ENCODE assay signal across 8 mouse cellular contexts in genomic region chr8:121850821-121851470, GRCm38 (mm10). TPM values are rescaled to one million over a fixed set of nuclear protein-coding genes. Genes with fewer than 3 reads are reported as not detected.
DNase-seq lines count a peak whose midpoint lies in the region; ATAC-seq and TF ChIP-seq lines count a peak whose summit lies in the region.

No protein-coding gene starts in this region.

- ATAC-seq in forebrain, embryonic 11.5 days (replicated peaks; ENCODE audit: low FRiP score): peak; percentile 86
- ATAC-seq in heart, postnatal 0 days (ENCODE audit: insufficient read depth, low read depth): peak; percentile 80
- peak; percentile 86 for ATAC-seq in liver, embryonic 16.5 days (ENCODE audit: low read depth)
- peak; percentile 65 for ATAC-seq in neural tube, embryonic 13.5 days (ENCODE audit: low read depth)

- TF ChIP-seq CTCF in heart, postnatal 0 days (IDR thresholded peaks at IDR 0.05; ENCODE audit: low read depth): peak; percentile 99
- peak; percentile 99 for TF ChIP-seq CTCF in testis, adult 2 months (IDR thresholded peaks at IDR 0.05; ENCODE audit: control insufficient read depth, insufficient read depth, insufficient replicate concordance, low read depth, low read length)

- H3K4me3 ChIP-seq in forebrain, embryonic 11.5 days (ENCODE audit: low read depth, low read length): no peak overlapping the region
- no peak overlapping the region for H3K4me3 ChIP-seq in heart, postnatal 0 days (ENCODE audit: low read depth, low read length)
- peak overlapping the region; percentile 40 for H3K4me3 ChIP-seq in liver, embryonic 16.5 days (ENCODE audit: low read depth, low read length)
- H3K4me3 ChIP-seq in neural tube, embryonic 13.5 days: 0 out of 2 replicates have a peak overlapping the region, but pooled peaks have one; percentile 11
- peak overlapping the region; percentile 85 for H3K4me3 ChIP-seq in testis, adult 2 months (ENCODE audit: control insufficient read depth, low read depth, low read length)

- no peak overlapping the region for H3K27ac ChIP-seq in forebrain, embryonic 11.5 days (ENCODE audit: low read depth, low read length)
- no peak overlapping the region for H3K27ac ChIP-seq in heart, postnatal 0 days (ENCODE audit: low read depth)
- H3K27ac ChIP-seq in liver, embryonic 16.5 days (ENCODE audit: low read length): peak overlapping the region; percentile 81
- H3K27ac ChIP-seq in neural tube, embryonic 13.5 days (replicated peaks): no peak overlapping the region
- H3K27ac ChIP-seq in testis, adult 2 months (ENCODE audit: control insufficient read depth, insufficient read depth, low read depth, low read length): peak overlapping the region; percentile 62

- TF ChIP-seq EP300 in heart, postnatal 0 days (IDR thresholded peaks at IDR 0.05; ENCODE audit: low read depth): no peak

- no peak for TF ChIP-seq POLR2A in testis, adult 2 months (IDR thresholded peaks at IDR 0.05; ENCODE audit: control insufficient read depth, low read depth, low read length)

- 6% methylated on average over 24 of the region's 24 CpGs for WGBS in forebrain, embryonic 11.5 days
- 7% methylated on average over 24 of the region's 24 CpGs for WGBS in heart, postnatal 0 days
- WGBS in liver, embryonic 16.5 days (ENCODE audit: insufficient replicate concordance): 3% methylated on average over 24 of the region's 24 CpGs
- 4% methylated on average over 24 of the region's 24 CpGs for WGBS in neural tube, embryonic 13.5 days

- H3K36me3 ChIP-seq in forebrain, embryonic 11.5 days (ENCODE audit: control insufficient read depth, insufficient read depth, low read length): no peaks in the 10 kb centered on the region
- no peaks in the 10 kb centered on the region for H3K36me3 ChIP-seq in heart, postnatal 0 days (replicated peaks; ENCODE audit: control insufficient read depth, insufficient read depth, low read length)
- no peaks in the 10 kb centered on the region for H3K36me3 ChIP-seq in liver, embryonic 16.5 days (ENCODE audit: control insufficient read depth, insufficient read depth)
- H3K36me3 ChIP-seq in neural tube, embryonic 13.5 days: no peaks in the 10 kb centered on the region
- H3K36me3 ChIP-seq in testis, adult 2 months (ENCODE audit: control insufficient read depth, insufficient read depth, low read length): no peaks in the 10 kb centered on the region

- H3K27me3 ChIP-seq in forebrain, embryonic 11.5 days (ENCODE audit: control insufficient read depth, insufficient read depth, low read length): no peaks in the 10 kb centered on the region
- H3K27me3 ChIP-seq in heart, postnatal 0 days (ENCODE audit: control insufficient read depth, insufficient read depth, low read length): peaks cover 5% of the 10 kb centered on the region; the same call in 1 of the 2 replicates
- H3K27me3 ChIP-seq in liver, embryonic 16.5 days (ENCODE audit: control insufficient read depth, insufficient read depth, low read depth, low read length): no peaks in the 10 kb centered on the region
- H3K27me3 ChIP-seq in neural tube, embryonic 13.5 days: no peaks in the 10 kb centered on the region
- no peaks in the 10 kb centered on the region for H3K27me3 ChIP-seq in testis, adult 2 months (ENCODE audit: control insufficient read depth, insufficient read depth, low read length)

- H3K9me3 ChIP-seq in forebrain, embryonic 11.5 days (ENCODE audit: control insufficient read depth, low read length): no peaks in the 10 kb centered on the region
- no peaks in the 10 kb centered on the region for H3K9me3 ChIP-seq in heart, postnatal 0 days (replicated peaks; ENCODE audit: control insufficient read depth, low read length)
- no peaks in the 10 kb centered on the region for H3K9me3 ChIP-seq in liver, embryonic 16.5 days (replicated peaks; ENCODE audit: control insufficient read depth, low read length)
- H3K9me3 ChIP-seq in neural tube, embryonic 13.5 days: no peaks in the 10 kb centered on the region

- peak overlapping the region; percentile 49 for H3K9ac ChIP-seq in forebrain, embryonic 11.5 days (ENCODE audit: low read length)
- H3K9ac ChIP-seq in heart, postnatal 0 days (replicated peaks; ENCODE audit: low read depth, low read length): no peak overlapping the region
- H3K9ac ChIP-seq in liver, embryonic 16.5 days (ENCODE audit: low read depth, low read length): peak overlapping the region; percentile 74
- H3K9ac ChIP-seq in neural tube, embryonic 13.5 days: peak overlapping the region; percentile 56

- H3K4me2 ChIP-seq in forebrain, embryonic 11.5 days (ENCODE audit: low read depth, low read length, severe bottlenecking): peak overlapping the region; percentile 58
- H3K4me2 ChIP-seq in heart, postnatal 0 days (ENCODE audit: low read depth, low read length): peak overlapping the region; percentile 46
- peak overlapping the region; percentile 72 for H3K4me2 ChIP-seq in liver, embryonic 16.5 days (ENCODE audit: low read depth, low read length)
- H3K4me2 ChIP-seq in neural tube, embryonic 13.5 days: peak overlapping the region; percentile 52

- peak; percentile 97 to 99 for DNase-seq in CD8-positive naive resting alpha-beta T cell, adult 2 months (ENCODE audit: low read depth in 2 of 2, low spot score in 2 of 2)
- DNase-seq in c-Kit-positive CD71-negative TER-119-negative erythroid progenitor cells, embryonic 14.5 days (ENCODE audit: low read depth): peak; percentile 99
- peak; percentile 99 for DNase-seq in forebrain, embryonic 11.5 days (ENCODE audit: low spot score)
- DNase-seq in heart, postnatal 0 days (ENCODE audit: low spot score): peak; percentile 89
- peak; percentile 97 to 98 for DNase-seq in kidney, postnatal 4 days

- H3K4me1 ChIP-seq in forebrain, embryonic 11.5 days (replicated peaks; ENCODE audit: control insufficient read depth, insufficient read depth, low read length): peaks cover 6% of the 10 kb centered on the region
- peaks cover 5% of the 10 kb centered on the region for H3K4me1 ChIP-seq in heart, postnatal 0 days (ENCODE audit: control insufficient read depth, insufficient read depth)
- peaks cover 31% of the 10 kb centered on the region for H3K4me1 ChIP-seq in liver, embryonic 16.5 days (ENCODE audit: control insufficient read depth, low read depth, low read length)
- H3K4me1 ChIP-seq in neural tube, embryonic 13.5 days (replicated peaks): peaks cover 20% of the 10 kb centered on the region
- peaks cover 18% of the 10 kb centered on the region for H3K4me1 ChIP-seq in testis, adult 2 months (ENCODE audit: control insufficient read depth, insufficient read depth, low read length)

RNA-seq across cellular contexts. Expression of gene Klhdc4, which starts 21.6 kb away (rescaled TPM):
- polyA plus RNA-seq in forebrain, embryonic 11.5 days (2014; fragmentation: Nextera tagmentation; extraction: Ambion mirVana): 55.4 and 59.8 TPM in 2 replicates
- 9.4 and 16.0 TPM in 2 replicates for total RNA-seq in heart, postnatal 0 days (2014; rRNA removed; ENCODE audit: low replicate concordance)
- polyA plus RNA-seq in heart, postnatal 0 days (2015; fragmentation: Nextera tagmentation; extraction: Ambion mirVana): 13.1 and 13.9 TPM in 2 replicates
- polyA plus RNA-seq in liver, embryonic 16.5 days (2015; fragmentation: Nextera tagmentation; extraction: Ambion mirVana): 16.1 and 17.3 TPM in 2 replicates
- 40.0 and 40.5 TPM in 2 replicates for polyA plus RNA-seq in neural tube, embryonic 13.5 days (2015; fragmentation: Nextera tagmentation; extraction: Ambion mirVana)
- polyA plus RNA-seq in testis, adult 2 months (2012; rRNA removed): 12.5 and 13.6 TPM in 2 replicates

RNA-seq across cellular contexts. Expression of gene Slc7a5, which starts 56.5 kb away (rescaled TPM):
- 37.1 and 43.0 TPM in 2 replicates for polyA plus RNA-seq in forebrain, embryonic 11.5 days (2014; fragmentation: Nextera tagmentation; extraction: Ambion mirVana)
- 24.7 and 27.1 TPM in 2 replicates for total RNA-seq in heart, postnatal 0 days (2014; rRNA removed; ENCODE audit: low replicate concordance)
- polyA plus RNA-seq in heart, postnatal 0 days (2015; fragmentation: Nextera tagmentation; extraction: Ambion mirVana): 5.8 and 7.1 TPM in 2 replicates
- polyA plus RNA-seq in liver, embryonic 16.5 days (2015; fragmentation: Nextera tagmentation; extraction: Ambion mirVana): 32.9 and 36.9 TPM in 2 replicates
- polyA plus RNA-seq in neural tube, embryonic 13.5 days (2015; fragmentation: Nextera tagmentation; extraction: Ambion mirVana): 38.7 and 38.9 TPM in 2 replicates
- polyA plus RNA-seq in testis, adult 2 months (2012; rRNA removed): 84.9 and 104 TPM in 2 replicates

Comparison
In these comparisons a context has a peak if more than half of its experiments do, and no peak if none do; other contexts are left out.
1. H3K27ac ChIP-seq: peak in liver, embryonic 16.5 days (single experiment) and testis, adult 2 months (single experiment); none in forebrain, embryonic 11.5 days (single experiment), heart, postnatal 0 days (single experiment) and neural tube, embryonic 13.5 days (single experiment).
2. H3K4me3 ChIP-seq: peak in liver, embryonic 16.5 days (single experiment), neural tube, embryonic 13.5 days (single experiment) and testis, adult 2 months (single experiment); none in forebrain, embryonic 11.5 days (single experiment) and heart, postnatal 0 days (single experiment).
3. Peak in every context shown above with its lines, with median percentiles within 50 percentile points of each other: DNase-seq, ATAC-seq and H3K4me2 ChIP-seq.